Mouse (Mus musculus) testis, adult 2 months (tissue): ENCODE data around the gene Bmper.

Source experiments
- CTCF ChIP-seq: fragments of 200-500 bp; IDR thresholded peaks from 2 replicates; pipeline ENCODE4 v1.5.1; 2012; ENCODE audit warnings: low read depth, mild to moderate bottlenecking, inconsistent platforms, low read length, moderate library complexity; ENCODE audit not compliant: control insufficient read depth, insufficient read depth, insufficient replicate concordance
- POLR2A ChIP-seq: fragments of 200-500 bp; IDR thresholded peaks from 2 replicates; pipeline ENCODE4 v1.6.1; 2012; ENCODE audit warnings: low read depth, mild to moderate bottlenecking, inconsistent platforms, low read length, moderate library complexity; ENCODE audit not compliant: control insufficient read depth

- TF ChIP-seq POLR2A (no peak), CTCF (no peak)
Observed at GRCm38 (mm10) chr9:23358108-23358507, 135.2 kb downstream of the Bmper start.
